Mouse (Mus musculus) small intestine, adult 2 months (tissue): Measurements from ENCODE around the gene Cd300e.

Experiments
- CTCF ChIP-seq: fragments of 200-500 bp; IDR thresholded peaks from 2 replicates; pipeline ENCODE4 v1.5.1; 2012; ENCODE audit warnings: low read depth, mild to moderate bottlenecking, control low read depth, inconsistent platforms, low read length, moderate library complexity, mixed read lengths; ENCODE audit not compliant: insufficient replicate concordance, insufficient read length; ENCODE audit errors: extremely low read depth
- POLR2A ChIP-seq: fragments of 200-500 bp; IDR thresholded peaks from 2 replicates; pipeline ENCODE4 v1.6.1; 2012; ENCODE audit warnings: low read depth, mild to moderate bottlenecking, control low read depth, inconsistent platforms, low read length, moderate library complexity

DNA sequence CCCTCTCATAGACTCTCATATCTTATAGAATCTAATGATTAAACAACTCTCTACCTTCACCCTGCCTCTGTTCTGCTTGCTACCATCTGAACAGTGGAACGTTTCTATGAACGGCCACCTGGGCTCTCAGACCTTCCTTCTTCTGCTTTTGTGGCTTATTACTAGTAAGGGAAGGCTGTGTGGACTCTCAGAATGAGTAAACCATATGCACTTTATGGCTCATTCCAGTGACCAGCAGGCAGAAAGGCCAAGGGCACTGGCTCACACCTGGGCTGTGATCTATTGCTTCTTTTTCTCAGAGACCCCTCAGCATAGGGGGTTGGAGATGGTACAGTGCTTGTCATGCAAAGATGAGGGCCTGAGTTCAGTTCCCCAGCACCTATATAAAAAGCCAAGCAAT lies 44.7 kb upstream of the Cd300e start:
- TF ChIP-seq POLR2A (no peak), CTCF (no peak)
